Comparison of ENCODE assay signal across 12 mouse cellular contexts in genomic region chr6:53968550-53968949, GRCm38 (mm10). TPM values are rescaled to one million over a fixed set of nuclear protein-coding genes. Genes with fewer than 3 reads are reported as not detected.
DNase-seq lines count a peak whose midpoint lies in the region; ATAC-seq lines count a peak whose summit lies in the region.
"Had no signal": no experiment of that assay in that cellular context is flagged by ENCODE, and none has a peak within 500 bp of the region (broad histone marks: within the 10 kb centered on the region; RNA-seq: fewer than 3 reads in every experiment).

No protein-coding gene starts in this region.

- 81% methylated on average over 6 of the region's 6 CpGs for WGBS in heart, embryonic 10.5 days
- 82% methylated on average over 6 of the region's 6 CpGs for WGBS in lung, embryonic 15.5 days

- no peak overlapping the region for H3K4me2 ChIP-seq in lung, embryonic 15.5 days
- H3K4me2 ChIP-seq: liver, embryonic 13.5 days had no signal

- no peak for ATAC-seq in lung, embryonic 15.5 days (ENCODE audit: borderline replicate concordance, extremely low read depth, low FRiP score, low TSS enrichment)
- no peak for ATAC-seq in erythroblast, adult 5-6 weeks (replicated peaks; ENCODE audit: low FRiP score, poor library complexity, severe bottlenecking)

- H3K4me1 ChIP-seq in heart, embryonic 10.5 days = peaks cover 25% of the 10 kb centered on the region
- peaks cover 60% of the 10 kb centered on the region for H3K4me1 ChIP-seq in lung, embryonic 15.5 days
- H3K4me1 ChIP-seq: liver, embryonic 13.5 days had no signal

- no peak overlapping the region for H3K9ac ChIP-seq in lung, embryonic 15.5 days
- H3K9ac ChIP-seq: liver, embryonic 13.5 days had no signal

- no peak overlapping the region for H3K4me3 ChIP-seq in heart, embryonic 10.5 days
- H3K4me3 ChIP-seq in lung, embryonic 15.5 days = no peak overlapping the region
- H3K4me3 ChIP-seq: liver, embryonic 13.5 days; myocyte had no signal

- DNase-seq in heart, embryonic 10.5 days (ENCODE audit: low spot score) = no peak
- no peak for DNase-seq in heart, adult 8-10 months (ENCODE audit: low spot score)
- no peak for DNase-seq in lung, adult 18-20 months
- DNase-seq in cerebellum, adult 9-11 months = peak; percentile 59
- peak; percentile 4 for DNase-seq in splenic B cell, adult 2 months (ENCODE audit: low read depth, low spot score)
- no peak for DNase-seq in left cerebral cortex, postnatal 25 days (ENCODE audit: low spot score in 2 of 2)
- DNase-seq: heart, postnatal 4 days; liver, embryonic 13.5 days; right cerebral cortex, adult 18-20 months had no signal

- H3K27me3 ChIP-seq in heart, embryonic 10.5 days (ENCODE audit: insufficient read depth, poor library complexity, severe bottlenecking) = no peaks in the 10 kb centered on the region
- no peaks in the 10 kb centered on the region for H3K27me3 ChIP-seq in lung, embryonic 15.5 days
- no peaks in the 10 kb centered on the region for H3K27me3 ChIP-seq in splenic B cell, adult 2 months (ENCODE audit: control insufficient read depth, insufficient read depth, low read length, poor library complexity, severe bottlenecking)
- H3K27me3 ChIP-seq: liver, embryonic 13.5 days had no signal

- no peaks in the 10 kb centered on the region for H3K36me3 ChIP-seq in heart, embryonic 10.5 days
- H3K36me3 ChIP-seq in lung, embryonic 15.5 days = no peaks in the 10 kb centered on the region
- H3K36me3 ChIP-seq in splenic B cell, adult 2 months (ENCODE audit: control insufficient read depth, insufficient read depth, low read length, poor library complexity, severe bottlenecking) = no peaks in the 10 kb centered on the region
- H3K36me3 ChIP-seq: liver, embryonic 13.5 days had no signal

- H3K27ac ChIP-seq in heart, embryonic 10.5 days = 0 out of 2 replicates have a peak overlapping the region, but pooled peaks have one; percentile 25
- 0 out of 2 replicates have a peak overlapping the region, but pooled peaks have one; percentile 2 for H3K27ac ChIP-seq in lung, embryonic 15.5 days
- H3K27ac ChIP-seq: liver, embryonic 13.5 days had no signal

- no peaks in the 10 kb centered on the region for H3K9me3 ChIP-seq in heart, embryonic 10.5 days
- no peaks in the 10 kb centered on the region for H3K9me3 ChIP-seq in lung, embryonic 15.5 days
- H3K9me3 ChIP-seq: liver, embryonic 13.5 days had no signal

- intact Hi-C loops in left cerebral cortex, postnatal 25 days (cut with DNase I) = loop anchor here (5.0 kb wide), 1 partner anchor 259 kb away; no protein-coding TSS in a partner anchor

RNA-seq across cellular contexts. Expression of gene Cpvl, which starts 9.9 kb away (rescaled TPM):
- polyA plus RNA-seq in heart, embryonic 10.5 days (2016; fragmentation: Nextera tagmentation; extraction: Ambion mirVana) = not detected in 2 replicates
- not detected for total RNA-seq in heart, adult 8-10 months (2022)
- polyA plus RNA-seq in lung, embryonic 15.5 days (2015; fragmentation: Nextera tagmentation; extraction: Ambion mirVana) = 0.14 and 0.19 TPM in 2 replicates
- total RNA-seq in erythroblast, adult 5-6 weeks (2015; ENCODE audit: low replicate concordance) = not detected in 2 replicates
- not detected in 2 replicates for total RNA-seq in erythroblast, adult 5-6 weeks (2017; ENCODE audit: low replicate concordance)
- not detected for total RNA-seq in left cerebral cortex, postnatal 25 days (2021)
- total RNA-seq: heart, postnatal 4 days had no signal
- polyA plus RNA-seq: liver, embryonic 13.5 days; myocyte had no signal

Comparison
In these comparisons a context has a peak if more than half of its experiments do, and no peak if none do; other contexts are left out.
1. DNase-seq: peak in cerebellum, adult 9-11 months (single experiment) and splenic B cell, adult 2 months (single experiment); none in heart, embryonic 10.5 days (single experiment), heart, adult 8-10 months (single experiment), lung, adult 18-20 months (0 of 2) and left cerebral cortex, postnatal 25 days (0 of 2).